16 mouse cellular contexts compared by ENCODE assay signal in genomic region chr2:167244892-167245291, GRCm38 (mm10). TPM values are rescaled to one million over a fixed set of nuclear protein-coding genes. Genes with fewer than 3 reads are reported as not detected.
"Had no signal": no experiment of that assay in that cellular context is flagged by ENCODE, and none has a peak within 500 bp of the region (broad histone marks: within the 10 kb centered on the region; RNA-seq: fewer than 3 reads in every experiment).

No protein-coding gene starts in this region.

- H3K27ac ChIP-seq: limb, embryonic 10.5 days; liver, embryonic 13.5 days; midbrain, embryonic 10.5 days; neural tube, embryonic 15.5 days had no signal

- H3K4me2 ChIP-seq: liver, embryonic 13.5 days; neural tube, embryonic 15.5 days had no signal

- H3K9me3 ChIP-seq: limb, embryonic 10.5 days; neural tube, embryonic 15.5 days had no signal

- DNase-seq: kidney, adult 8-10 months; kidney, postnatal 10 days; kidney, postnatal 4 days; layer of hippocampus, postnatal 36 days; liver, embryonic 13.5 days; lung, adult 2 months; midbrain, embryonic 14.5 days; right cerebral cortex, adult 18-20 months; right cerebral cortex, postnatal 25 days; thymus, postnatal 4 days had no signal

- H3K4me3 ChIP-seq: limb, embryonic 10.5 days; liver, embryonic 13.5 days; midbrain, embryonic 10.5 days; myocyte; neural tube, embryonic 15.5 days had no signal

- H3K9ac ChIP-seq: liver, embryonic 13.5 days; neural tube, embryonic 15.5 days had no signal

- ATAC-seq: intestine, embryonic 16.5 days had no signal

- H3K36me3 ChIP-seq: limb, embryonic 10.5 days; liver, embryonic 13.5 days; midbrain, embryonic 10.5 days; neural tube, embryonic 15.5 days had no signal

RNA-seq across cellular contexts. Expression of gene Ptgis, which starts 4.5 kb away (rescaled TPM):
- total RNA-seq: megakaryocyte progenitor cell, adult 5-6 weeks had no signal
